Mouse (Mus musculus) embryo, embryonic 10 days (tissue): Measurements from ENCODE around the gene Pisd.
"Not testable (repeated sequence)": the region's sequence is repeated elsewhere in the genome, so short reads cannot be mapped to it uniquely, and the experiment has no call there.

Experiments
- DNase-seq: peaks from one replicate; pipeline ENCODE4 v3.0.0-alpha.2; 2015; ENCODE audit warnings: low spot score

Gene Pisd

GRCm38 (mm10) chr5:32745705-32746655 is 39.5 kb downstream of the Pisd start:
- DNase-seq = peak; percentile 68

DNA sequence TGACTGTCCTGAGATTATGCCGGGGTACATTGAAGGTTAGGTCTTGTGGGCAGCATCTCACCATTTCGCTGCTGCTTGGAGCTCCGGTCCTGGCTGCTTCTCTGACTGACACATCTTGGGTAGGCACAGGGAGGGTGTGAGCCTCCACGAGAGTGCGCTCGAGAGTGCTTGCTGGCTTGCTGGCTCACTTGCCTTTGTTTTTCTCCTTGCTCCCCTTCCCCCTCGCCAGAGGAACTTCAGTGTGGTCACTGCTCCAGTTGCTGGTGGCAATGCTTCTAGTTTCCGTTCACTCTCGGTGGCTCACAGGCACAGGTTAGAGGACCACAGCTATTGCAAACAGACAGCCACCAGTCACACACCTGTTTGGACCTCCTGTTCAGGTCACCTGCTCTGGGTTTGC is 43.3 kb downstream of the Pisd start:
- peak; percentile 43 for DNase-seq

GRCm38 (mm10) chr5:32741377-32741776 is 44.1 kb downstream of the Pisd start:
- DNase-seq = not testable (repeated sequence)

DNA sequence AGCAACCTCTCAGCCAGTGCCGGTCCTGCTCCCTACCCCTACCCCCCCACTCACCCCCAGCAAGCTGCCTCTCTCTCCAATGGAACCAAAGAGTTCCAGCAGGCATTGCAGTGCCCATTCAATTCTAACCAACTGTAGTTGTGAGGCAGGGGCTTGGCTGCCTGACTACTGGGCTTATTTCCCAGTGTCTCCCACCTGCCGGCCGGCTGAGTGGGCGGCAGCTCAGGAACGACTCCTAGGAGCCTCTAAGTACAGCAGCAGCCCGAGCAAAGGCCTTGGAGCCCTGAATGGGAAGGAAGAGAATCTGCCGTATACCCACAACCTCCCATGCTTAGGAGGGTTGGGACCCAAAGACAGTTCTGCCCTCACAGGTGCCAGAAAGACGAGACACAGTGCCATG is 44.6 kb downstream of the Pisd start:
- DNase-seq = not testable (repeated sequence)

- DNase-seq = no peak
Observed at GRCm38 (mm10) chr5:32740138-32740537, 45.3 kb downstream of the Pisd start.

- not testable (repeated sequence) for DNase-seq
Observed at GRCm38 (mm10) chr5:32736770-32737169, 48.7 kb downstream of the Pisd start.

GRCm38 (mm10) chr5:32735779-32736178 is 49.7 kb downstream of the Pisd start:
- no peak for DNase-seq

DNA sequence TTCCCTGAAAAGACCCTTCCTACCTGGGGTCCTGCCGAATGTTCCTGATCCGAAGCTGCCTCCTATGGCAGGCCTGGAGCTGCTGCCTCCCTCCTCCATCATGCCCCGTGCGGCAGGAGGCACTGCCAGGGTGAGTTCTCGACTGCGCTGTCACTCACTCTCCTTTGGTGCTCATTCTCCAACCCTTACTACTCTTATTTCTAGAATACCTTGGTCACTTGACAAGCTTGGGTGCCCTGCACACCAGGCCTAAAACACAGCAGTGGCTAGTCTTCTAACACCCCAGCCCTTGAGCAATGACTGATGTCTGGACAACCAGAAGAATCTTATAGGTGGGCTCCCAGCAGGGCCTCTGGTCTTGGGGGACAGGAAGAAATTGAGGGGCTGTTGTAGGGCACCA is 51.6 kb downstream of the Pisd start:
- not testable (repeated sequence) for DNase-seq

- DNase-seq = no peak
Observed at GRCm38 (mm10) chr5:32728851-32729250, 56.6 kb downstream of the Pisd start.

DNA sequence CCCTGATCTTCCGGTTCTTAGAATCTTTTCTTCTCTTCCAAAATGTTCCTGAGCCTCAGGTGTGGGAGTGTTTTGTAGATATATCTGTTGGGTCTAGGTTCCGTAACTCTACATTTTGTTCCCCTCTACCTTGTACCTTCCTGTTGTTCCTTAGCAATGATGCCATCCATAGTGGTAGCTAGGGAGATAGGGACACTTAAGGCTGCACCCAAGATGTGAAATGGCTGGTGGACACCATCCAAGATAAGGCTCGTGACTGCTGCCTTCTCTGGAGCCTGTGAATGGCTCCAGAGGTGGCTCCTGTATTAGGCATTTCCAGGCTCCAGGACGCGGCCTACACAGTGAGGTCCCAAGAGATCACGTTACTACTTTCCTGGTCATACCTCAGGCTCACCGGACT is 57.1 kb downstream of the Pisd start:
- no peak for DNase-seq

DNA sequence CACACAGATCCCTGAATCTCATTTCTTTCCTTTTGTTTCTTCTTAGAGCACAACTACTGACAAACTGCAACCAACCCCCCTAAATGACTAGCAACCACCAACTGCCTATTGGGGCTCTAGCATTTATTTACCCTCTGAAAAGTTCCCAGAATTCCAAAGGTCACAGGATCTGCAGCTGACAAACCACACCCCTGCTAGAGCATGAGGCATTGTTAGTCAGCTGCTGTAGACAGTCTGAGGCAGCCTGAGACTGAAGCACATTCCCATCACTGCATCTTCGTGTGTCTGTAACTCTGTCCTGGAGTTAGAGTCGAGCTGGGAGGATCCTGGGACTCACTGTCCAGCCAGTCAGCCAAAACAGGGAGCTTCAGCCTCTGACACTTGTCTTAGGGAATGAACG is 60.0 kb downstream of the Pisd start:
- DNase-seq = not testable (repeated sequence)

- no peak for DNase-seq
Observed at GRCm38 (mm10) chr5:32723981-32724380, 61.5 kb downstream of the Pisd start.

DNA sequence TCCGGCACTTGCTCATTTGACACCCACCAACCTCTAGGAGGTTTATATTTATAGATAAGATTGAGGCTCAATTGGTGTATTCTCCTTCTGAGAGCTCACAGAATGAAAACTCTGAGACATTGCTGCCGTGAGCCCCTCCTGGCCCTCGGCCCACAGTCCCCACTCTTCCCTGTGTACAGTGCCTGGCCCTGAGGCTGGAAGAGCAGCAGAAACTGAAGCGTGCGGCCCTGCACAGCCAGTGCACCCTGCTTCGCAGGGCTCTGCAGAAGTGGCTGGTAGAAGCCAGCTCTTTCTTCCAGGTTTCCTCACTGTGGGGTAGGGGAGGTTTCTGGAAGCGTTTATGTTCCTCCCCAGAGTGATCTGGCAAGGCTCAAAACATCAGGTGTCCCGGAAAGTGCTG is 62.7 kb downstream of the Pisd start:
- DNase-seq = not testable (repeated sequence)

DNA sequence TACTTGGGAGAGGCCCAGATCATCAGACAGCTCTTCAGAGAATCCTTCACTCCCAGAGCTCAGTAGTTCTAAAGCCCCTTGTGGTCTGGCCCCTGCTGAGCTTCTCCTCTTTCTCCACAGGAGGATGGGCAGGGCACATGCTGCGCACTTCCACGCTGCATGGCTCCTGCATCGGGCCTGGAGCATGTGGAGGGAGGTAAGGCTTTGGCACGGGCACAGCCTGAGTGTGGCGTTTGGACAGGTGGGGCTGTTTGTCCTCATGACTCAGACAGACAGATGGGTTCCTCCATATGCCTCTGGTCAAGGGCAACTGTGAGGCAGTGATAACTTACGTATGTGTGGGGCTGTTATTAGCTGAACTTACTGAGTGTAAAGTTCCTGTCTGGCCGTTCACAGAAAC is 63.2 kb downstream of the Pisd start:
- DNase-seq = no peak

- no peak for DNase-seq
Observed at GRCm38 (mm10) chr5:32721316-32721715, 64.1 kb downstream of the Pisd start.

GRCm38 (mm10) chr5:32720416-32720815 is 65.0 kb downstream of the Pisd start:
- no peak for DNase-seq

DNA sequence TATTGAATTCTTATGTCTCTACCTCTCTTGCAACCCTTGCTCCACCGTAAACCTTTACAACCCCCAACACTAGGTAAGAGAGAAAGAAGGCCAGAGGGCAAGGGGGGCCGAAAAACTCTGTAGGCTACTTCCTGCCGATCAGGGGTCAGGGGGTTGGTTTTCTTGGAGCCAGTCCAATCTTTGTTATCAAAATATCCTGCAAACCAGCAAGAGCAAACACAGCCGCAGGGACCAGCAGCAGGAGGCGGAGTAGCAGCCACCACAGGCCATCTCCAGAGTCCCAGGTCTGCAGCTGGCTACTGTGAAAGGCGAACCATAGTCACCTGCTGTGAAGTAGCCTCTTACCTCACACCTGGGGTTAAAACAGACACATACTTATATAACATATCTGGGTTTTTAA is 66.5 kb downstream of the Pisd start:
- DNase-seq = no peak

DNA sequence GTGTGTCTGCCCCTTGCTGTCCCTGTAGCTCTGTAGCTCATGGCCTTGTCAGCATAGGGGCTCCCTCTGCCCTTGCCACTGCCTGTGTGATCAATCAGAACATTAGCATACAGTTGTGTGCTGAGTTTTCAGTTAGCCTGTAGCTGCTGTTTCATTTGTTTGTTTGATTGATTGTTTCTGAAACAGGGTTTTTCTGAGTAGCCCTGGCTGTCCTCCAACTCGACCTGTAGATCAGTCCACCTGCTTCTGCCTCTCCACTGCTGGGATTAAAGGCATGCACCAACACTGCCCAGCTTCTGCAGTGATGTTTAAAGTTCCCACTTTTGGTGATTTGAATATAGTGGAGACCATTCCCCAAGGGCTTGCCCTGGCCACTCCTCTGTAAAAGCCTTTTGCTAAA is 67.7 kb downstream of the Pisd start:
- no peak for DNase-seq

DNA sequence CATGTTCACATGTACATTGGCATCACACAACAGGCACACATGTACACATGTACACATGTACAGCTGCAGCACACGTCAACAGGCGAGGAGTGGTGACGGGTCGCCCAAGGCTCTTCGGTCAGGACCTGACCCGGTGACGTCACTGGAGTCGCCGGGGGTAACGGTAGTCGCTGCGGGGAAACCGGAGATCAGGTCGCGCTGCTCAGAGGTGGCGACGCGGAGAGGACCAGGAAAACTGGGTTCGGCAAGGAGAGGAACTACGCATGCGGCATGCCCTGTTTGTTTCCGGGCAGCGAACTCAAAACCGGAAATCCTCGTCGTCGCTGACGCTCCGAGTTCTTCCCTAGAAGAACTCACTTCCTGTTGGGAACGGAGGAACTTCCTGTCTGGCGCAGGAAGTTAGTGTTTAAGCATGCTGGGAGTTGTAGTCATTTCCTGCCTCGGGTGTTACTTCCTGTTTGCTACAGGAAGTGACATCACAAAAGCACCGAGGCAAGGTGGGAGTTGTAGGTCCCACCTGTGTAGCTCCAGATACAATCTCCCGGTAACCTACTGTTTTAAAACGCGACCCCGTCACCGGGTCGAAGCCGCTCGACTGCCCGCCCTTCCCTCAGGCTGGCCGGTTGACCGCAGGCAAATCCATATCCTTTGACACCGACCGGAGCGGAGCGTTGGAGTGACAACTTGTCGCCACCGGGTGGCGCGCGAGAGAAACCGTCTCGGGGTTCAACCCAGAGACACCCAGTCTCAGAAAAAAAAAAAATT is 71.6 kb downstream of the Pisd start:
- DNase-seq = peak; percentile 98

DNA sequence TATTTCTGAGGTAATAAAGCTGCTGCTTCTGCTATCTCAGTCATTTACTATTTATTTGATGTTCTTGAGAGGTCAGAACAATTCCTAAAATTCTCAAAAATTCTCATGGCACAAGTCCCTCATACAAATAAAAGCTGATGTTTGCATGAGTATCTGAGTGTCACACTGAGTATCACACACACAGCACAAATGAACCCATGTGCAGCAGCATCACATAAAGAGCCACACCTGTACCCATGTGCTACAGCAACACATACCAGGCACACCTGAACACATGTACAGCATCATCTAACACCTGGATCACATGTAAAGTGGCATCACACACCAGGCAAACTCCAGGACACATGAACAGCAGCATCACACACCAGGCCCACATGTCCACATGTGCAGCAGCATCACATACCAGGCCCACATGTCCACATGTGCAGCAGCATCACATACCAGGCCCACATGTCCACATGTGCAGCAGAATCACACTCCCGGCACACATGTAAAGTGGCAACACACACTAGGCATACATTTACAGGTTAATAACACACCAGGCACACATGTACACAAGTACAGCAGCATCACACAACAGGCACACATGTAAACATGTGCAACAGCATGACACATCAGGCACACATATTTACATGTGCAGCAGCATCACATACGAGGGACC is 72.3 kb downstream of the Pisd start:
- no peak for DNase-seq

DNA sequence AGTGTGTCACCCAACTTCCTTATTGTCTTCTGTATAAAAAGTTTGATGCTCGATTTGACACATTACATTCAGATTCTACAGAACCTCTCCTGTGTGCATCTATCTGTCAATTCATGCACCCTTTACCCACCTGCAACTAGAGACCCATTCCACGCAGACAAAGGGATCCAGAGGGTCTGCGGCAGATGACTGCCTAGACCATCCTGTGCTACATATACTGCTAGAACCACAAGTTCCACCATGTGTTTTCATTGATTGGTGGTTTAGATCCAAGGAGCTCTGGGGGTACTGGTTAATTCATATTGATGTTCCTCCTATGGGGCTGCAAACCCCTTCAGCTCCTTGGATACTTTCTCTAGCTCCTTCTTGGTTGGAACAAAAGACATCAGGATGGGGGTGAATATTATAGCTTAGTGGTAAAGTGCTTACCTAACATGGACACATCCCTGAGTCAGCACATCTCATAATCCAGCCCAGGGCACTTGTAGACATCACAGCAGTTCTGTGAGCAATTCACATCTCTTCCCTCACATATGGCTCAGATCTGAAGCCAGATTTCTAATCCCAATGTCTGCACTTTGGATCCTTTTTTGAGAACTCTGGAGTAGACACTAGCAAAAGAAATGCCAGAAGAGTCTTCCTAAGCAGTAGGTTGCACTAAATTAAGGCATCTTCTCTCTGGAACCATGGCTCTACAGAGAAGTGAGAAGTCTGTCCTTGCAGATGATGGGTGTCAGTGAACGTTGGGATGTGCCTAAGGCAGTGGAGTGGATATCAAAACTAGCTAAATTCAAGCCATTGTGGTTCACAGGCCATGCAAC is 73.0 kb downstream of the Pisd start:
- peak; percentile 14 for DNase-seq

GRCm38 (mm10) chr5:32711485-32711884 is 74.0 kb downstream of the Pisd start:
- DNase-seq = no peak
